Mouse (Mus musculus): ENCODE results near the gene Klk1b9.

GRCm38 (mm10) chr7:43967612-43968011, 8.2 kb upstream of the Klk1b9 start:
- TF ChIP-seq MAFK (IDR thresholded peaks at IDR 0.05; ENCODE audit: insufficient read depth, low read depth, low read length), result no peak
- TF ChIP-seq CHD2 (IDR thresholded peaks at IDR 0.05; ENCODE audit: low read depth, low read length), result no peak
- no peak for TF ChIP-seq ZNF384 (IDR thresholded peaks at IDR 0.05; ENCODE audit: low read depth, low read length)

Data from ES-E14 (cell line).